Mouse (Mus musculus) fat pad, adult 2 months (tissue): ENCODE measurements around the gene Cog7.

Experiments
- DNase-seq: peaks from one replicate; pipeline ENCODE4 v3.0.0-alpha.2; 2011; ENCODE audit warnings: low read depth, low spot score; ENCODE audit errors: extremely low read depth

The Cog7 gene

DNA sequence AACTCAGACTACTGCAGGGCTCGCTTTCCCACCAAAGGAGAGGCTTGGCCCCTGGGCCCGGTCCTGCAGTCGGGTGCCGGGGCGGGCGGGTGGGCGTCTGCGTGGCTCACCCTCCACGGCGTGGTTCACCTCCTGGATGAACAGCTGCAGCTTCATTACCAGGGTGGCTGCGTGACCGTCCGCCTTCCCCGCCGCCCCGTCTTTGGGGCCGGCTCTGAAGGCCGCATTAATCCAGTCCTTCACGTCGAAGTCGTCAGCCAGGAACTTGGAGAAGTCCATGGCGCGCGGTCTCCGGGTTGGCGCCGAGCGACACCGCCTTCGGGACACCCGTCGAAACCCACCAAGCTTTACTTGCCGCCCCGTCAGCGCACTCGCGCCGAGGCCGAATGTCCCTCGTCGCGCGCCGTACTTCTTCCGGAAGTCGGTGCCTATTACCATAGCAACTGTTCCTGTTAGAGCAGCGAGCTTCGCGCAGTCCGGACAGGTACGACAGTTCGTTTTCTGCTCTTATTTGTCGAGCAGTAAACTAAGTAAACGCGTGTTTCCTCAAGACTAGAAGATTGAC is at the start of gene Cog7:
Cog7 (minus strand) TSS at position 405 of the 565 bp plus-strand sequence.
- peak; percentile 30 for DNase-seq

DNA sequence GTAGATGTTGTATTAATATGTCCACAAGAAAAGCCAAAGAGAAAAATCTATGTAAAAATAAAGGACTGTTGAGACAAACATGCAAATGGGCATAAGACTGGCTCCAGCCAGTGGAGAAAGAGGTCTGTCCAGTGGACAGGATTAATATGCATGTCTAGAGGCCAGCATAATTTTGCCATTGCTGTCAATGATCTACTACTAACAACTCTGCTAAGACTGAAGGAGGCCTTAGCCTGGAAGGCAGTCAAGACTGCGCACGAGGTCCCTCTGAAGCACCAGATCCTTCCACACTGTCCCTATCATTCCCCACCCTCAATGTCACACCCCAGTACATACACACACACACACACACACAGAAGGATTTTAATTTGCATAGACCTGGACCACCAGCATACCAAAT is 40.6 kb upstream of the Cog7 start:
- no peak for DNase-seq

- no peak for DNase-seq
Measured at GRCm38 (mm10) chr7:122020667-122021354, 39.3 kb upstream of the Cog7 start, which contains the start of gene Gga2. TSS of gene Gga2 (minus strand) at chr7:122021222.

GRCm38 (mm10) chr7:122020273-122020666 is 38.8 kb upstream of the Cog7 start:
- DNase-seq = no peak

GRCm38 (mm10) chr7:122018978-122019377 is 37.5 kb upstream of the Cog7 start:
- no peak for DNase-seq

- DNase-seq = no peak
Measured at GRCm38 (mm10) chr7:122018247-122018646, 36.7 kb upstream of the Cog7 start.

GRCm38 (mm10) chr7:122015734-122016133 is 34.2 kb upstream of the Cog7 start:
- DNase-seq = peak; percentile 65

- DNase-seq = no peak
Measured at GRCm38 (mm10) chr7:122015105-122015504, 33.6 kb upstream of the Cog7 start.

DNA sequence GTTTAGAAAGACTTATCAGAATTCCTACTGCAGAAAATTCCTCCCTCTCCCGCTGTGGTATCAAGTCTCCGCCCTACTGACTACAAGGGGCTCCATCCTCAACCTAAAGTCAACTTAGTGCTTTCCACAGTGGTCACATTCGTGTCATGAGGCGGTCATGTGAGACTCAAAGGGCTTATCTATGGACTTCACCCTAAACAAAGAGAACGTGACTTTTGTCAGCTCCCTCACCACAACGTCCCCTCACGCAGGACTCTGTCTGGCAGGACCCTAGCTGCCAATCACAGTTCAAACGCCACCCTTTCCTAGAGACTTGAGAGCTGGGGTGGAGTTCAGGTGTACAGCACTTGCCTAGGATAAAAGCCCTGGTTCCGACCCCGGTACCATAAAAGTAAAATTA is 31.4 kb upstream of the Cog7 start:
- DNase-seq = no peak

GRCm38 (mm10) chr7:122012370-122012769 is 30.9 kb upstream of the Cog7 start:
- peak; percentile 76 for DNase-seq

GRCm38 (mm10) chr7:122000396-122000795 is 18.9 kb upstream of the Cog7 start:
- no peak for DNase-seq

DNA sequence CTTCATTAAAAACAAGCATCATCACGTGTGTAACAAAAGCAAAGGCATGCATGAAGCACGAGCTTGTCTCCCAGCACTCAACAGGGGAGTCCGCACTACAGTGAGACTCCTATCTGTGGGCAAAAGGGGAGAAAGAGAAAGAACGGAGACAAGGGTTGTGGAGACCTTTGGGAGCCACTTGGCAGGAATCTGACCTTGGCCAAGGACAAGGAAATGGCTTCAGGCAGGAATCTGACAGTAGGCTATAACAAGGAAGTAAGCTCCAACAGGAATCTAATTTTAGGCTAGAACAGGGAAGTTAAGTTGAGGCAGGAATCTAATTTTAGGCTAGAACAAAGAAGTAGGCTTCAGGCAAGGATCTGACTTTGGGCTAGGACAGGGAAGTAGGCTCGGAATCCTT is 14.4 kb upstream of the Cog7 start:
- no peak for DNase-seq

- no peak for DNase-seq
Measured at GRCm38 (mm10) chr7:121975031-121975430, 6.5 kb downstream of the Cog7 start.

DNA sequence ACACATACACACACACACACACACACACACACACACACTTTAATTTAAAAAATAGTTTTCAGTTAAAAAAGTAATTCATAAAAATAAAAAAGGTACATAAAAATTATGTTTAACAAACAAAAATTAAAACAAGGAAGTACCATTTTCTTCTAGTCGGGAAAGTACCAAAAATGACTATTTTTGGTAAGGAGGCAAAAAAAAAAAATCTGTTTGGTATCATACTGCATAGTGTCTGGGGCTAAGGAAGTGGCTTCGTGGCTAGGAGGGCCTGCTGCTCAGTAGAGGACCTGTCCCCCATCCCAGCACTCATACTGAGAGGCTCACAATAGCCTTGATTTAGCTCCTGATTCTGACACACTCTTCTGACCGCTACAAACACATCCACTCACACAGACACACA is 9.8 kb downstream of the Cog7 start:
- no peak for DNase-seq

DNA sequence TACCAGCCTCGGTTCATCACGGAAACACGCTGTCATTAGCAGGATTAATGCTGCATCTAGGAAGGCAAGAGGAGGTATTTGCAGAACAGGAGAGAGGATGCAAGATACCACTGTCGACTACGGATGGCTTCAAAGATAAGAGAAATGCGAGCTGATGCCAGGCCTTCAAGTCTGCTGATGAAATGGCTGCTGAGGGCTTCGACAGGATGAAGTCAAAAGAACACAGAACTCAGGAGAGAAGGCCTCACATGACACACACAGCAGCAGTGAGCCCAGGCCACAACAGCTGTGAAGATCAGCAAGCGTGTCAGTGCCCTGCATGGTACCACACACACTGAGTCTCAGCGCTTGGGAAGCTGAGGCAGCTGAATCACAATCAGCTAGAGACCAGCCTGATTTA is 11.3 kb downstream of the Cog7 start:
- DNase-seq = no peak

DNA sequence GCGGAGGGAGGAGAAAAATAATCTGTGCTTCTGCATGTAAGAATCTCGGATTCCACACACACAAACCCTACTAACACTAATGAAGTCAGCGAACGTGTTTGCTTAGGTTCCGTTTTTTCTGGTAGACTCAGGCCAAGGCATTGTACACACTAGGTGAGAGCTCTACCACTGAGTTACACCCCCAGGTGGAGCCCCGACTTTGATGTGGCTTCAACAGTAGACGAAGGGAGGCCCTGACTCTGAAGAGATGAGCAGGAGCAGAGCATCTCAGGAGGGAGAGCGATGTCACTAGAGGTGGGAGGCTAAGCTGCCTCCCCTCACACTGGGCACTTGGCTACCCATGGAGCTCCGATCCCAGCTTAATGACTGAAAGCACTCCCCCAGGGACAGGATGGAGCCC is 12.7 kb downstream of the Cog7 start:
- no peak for DNase-seq

DNA sequence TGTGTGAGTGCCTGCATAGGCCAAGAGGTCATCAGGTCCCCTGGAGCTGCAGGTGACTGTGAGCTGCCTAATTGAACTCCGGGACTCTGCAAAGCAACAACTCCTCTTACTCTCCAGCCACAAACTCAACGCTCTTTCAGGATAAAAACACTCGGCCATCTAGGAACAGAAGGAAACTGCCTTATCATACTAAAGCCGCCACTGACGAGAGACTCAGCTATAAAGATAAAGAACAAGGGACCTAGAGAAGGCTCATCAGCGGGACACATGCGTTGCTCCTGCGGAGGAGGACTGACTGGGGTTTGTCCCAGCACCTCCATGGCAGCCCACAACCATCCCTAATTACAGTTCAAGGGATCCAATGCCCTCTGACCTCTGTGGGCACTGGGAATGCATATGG is 13.3 kb downstream of the Cog7 start:
- DNase-seq = no peak

DNA sequence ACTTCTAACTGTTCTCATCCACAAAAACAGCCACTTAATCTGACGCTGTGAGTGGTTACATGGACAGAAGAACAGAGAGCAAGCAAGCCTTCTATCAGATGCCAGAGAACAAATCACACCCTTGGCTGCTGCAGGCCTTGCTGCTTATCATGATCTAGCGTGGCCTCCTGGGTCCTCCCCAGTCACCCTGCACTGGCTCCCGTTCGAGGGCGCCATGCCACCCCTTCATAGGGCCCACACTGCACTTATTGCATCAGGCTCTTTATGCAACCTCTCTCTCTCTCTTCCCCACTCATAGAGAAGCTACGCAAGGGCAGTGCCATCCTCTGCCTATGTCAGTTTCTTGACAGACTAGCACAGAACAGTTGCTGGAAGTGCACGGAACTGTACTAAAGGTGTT is 15.3 kb downstream of the Cog7 start:
- no peak for DNase-seq

GRCm38 (mm10) chr7:121963883-121964398 is 17.6 kb downstream of the Cog7 start:
- no peak for DNase-seq

- no peak for DNase-seq
Measured at GRCm38 (mm10) chr7:121962571-121962959, 18.9 kb downstream of the Cog7 start.

DNA sequence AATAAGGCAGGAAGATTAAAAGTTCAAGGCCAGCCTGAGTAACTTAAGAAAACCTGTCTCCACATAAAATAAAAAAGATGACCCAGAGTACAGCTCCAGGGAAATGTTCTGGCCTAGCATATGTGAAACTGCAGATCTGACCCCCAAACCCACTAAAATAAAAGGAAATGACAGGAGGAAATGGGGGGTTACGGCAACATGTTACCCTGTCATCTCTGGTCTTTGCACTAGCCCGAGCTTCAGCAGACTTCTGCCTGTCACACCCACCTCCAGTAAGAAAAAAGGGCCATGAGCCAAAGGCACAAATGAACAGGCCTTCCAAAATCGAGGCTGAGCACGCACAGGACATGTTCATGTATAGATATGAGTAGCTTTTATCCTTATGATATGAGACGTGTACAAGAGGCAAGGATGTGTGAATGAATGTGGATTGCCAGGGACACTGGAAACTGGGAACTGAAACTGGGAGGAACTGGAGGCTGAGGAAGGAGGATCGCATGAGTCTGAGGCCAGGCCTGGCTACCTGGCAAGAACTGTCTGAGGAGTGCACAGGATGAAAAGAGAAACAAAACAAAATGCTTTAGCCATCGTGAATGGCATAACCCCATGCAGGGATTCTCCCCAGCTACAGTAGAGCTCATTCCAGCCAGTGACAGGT is 19.5 kb downstream of the Cog7 start:
- no peak for DNase-seq

DNA sequence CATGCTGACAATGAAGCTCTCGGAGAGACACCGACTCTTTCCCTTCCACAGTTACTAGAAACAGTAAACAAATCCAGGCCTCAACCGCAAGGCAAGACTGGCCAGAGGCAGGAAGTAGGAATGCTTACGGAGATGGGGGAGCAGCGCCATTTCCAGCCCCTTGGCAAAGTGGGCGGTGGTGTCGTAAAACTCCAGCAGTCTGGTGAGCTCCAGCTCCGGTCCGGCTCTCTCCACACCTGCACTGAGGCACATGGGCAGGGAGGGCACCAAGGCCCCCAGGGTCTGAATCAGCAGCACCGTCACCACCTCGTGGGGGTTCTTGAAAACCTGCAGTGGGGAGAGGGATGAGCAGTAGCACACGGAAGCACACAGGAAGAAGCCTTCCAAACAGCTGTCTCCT is 25.7 kb downstream of the Cog7 start:
- no peak for DNase-seq
